Mouse (Mus musculus) MEL (cell line): ENCODE results near the gene Dennd1b. TPM values are rescaled to one million over a fixed set of nuclear protein-coding genes. Genes with fewer than 3 reads are reported as not detected.

Experiments used
- DNase-seq: peaks from one replicate; pipeline ENCODE4 v3.0.0; 2011; ENCODE audit warnings: low read depth, low spot score
- H3K27ac ChIP-seq: 2 replicates; pipeline ENCODE4 v1.5.1; 2012; ENCODE audit warnings: low read depth, mild to moderate bottlenecking, control low read depth, low read length, moderate library complexity; ENCODE audit not compliant: control insufficient read depth
- H3K27me3 ChIP-seq, 2 experiments: fragments of 150-350 bp in 1 of 2; sonication (generic) in 1 of 2; 2 replicates each; pipeline ENCODE4 v1.6.1; 2012; ENCODE audit warnings: low read length in 2 of 2, mild to moderate bottlenecking in 2 of 2, improper control_type of control experiment in 1 of 2, moderate library complexity in 1 of 2; ENCODE audit not compliant: insufficient read depth in 2 of 2, control insufficient read depth in 1 of 2
- H3K36me3 ChIP-seq, 2 experiments: 2 replicates each; pipeline ENCODE4 v1.6.1; 2012 to 2014; ENCODE audit warnings: low read length in 2 of 2, improper control_type of control experiment in 1 of 2, inconsistent platforms in 1 of 2, mild to moderate bottlenecking in 1 of 2; ENCODE audit not compliant: insufficient read depth in 2 of 2, control insufficient read depth in 1 of 2
- H3K4me1 ChIP-seq, 2 experiments: fragments of 150-350 bp in 1 of 2; sonication (generic) in 1 of 2; 2 replicates each; pipeline ENCODE4 v1.6.1; 2012; ENCODE audit warnings: low read length in 2 of 2, improper control_type of control experiment in 1 of 2, mild to moderate bottlenecking in 1 of 2; ENCODE audit not compliant: insufficient read depth in 2 of 2, control insufficient read depth in 1 of 2
- H3K4me3 ChIP-seq, 2 experiments: fragments of 150-350 bp in 1 of 2; sonication (generic) in 1 of 2; 2 replicates each; pipeline ENCODE4 v1.5.1; 2012; ENCODE audit warnings: low read depth in 2 of 2, low read length in 2 of 2, mild to moderate bottlenecking in 2 of 2, moderate library complexity in 2 of 2, control low read depth in 1 of 2, improper control_type of control experiment in 1 of 2; ENCODE audit not compliant: control insufficient read depth in 1 of 2, insufficient read depth in 1 of 2
- H3K79me2 ChIP-seq: 2 replicates; pipeline ENCODE4 v1.6.1; 2012; ENCODE audit warnings: mild to moderate bottlenecking, low read length, moderate library complexity; ENCODE audit not compliant: control insufficient read depth, poor library complexity, insufficient read depth
- H3K9ac ChIP-seq: 2 replicates; pipeline ENCODE4 v1.6.1; 2012; ENCODE audit warnings: low read depth, mild to moderate bottlenecking, control low read depth, low read length, moderate library complexity; ENCODE audit not compliant: control insufficient read depth, poor library complexity, severe bottlenecking
- H3K9me3 ChIP-seq: fragments of 150-350 bp; sonication (generic); replicated peaks from 2 replicates; pipeline ENCODE4 v1.6.1; 2012; ENCODE audit warnings: mild to moderate bottlenecking, low read length, improper control_type of control experiment, moderate library complexity; ENCODE audit not compliant: insufficient read depth
- BHLHE40 ChIP-seq: IDR thresholded peaks from 2 replicates; pipeline ENCODE4 v1.6.1; 2012; ENCODE audit warnings: low read depth, mild to moderate bottlenecking, inconsistent platforms, low read length, improper control_type of control experiment, borderline replicate concordance
- CHD1 ChIP-seq: IDR thresholded peaks from 2 replicates; pipeline ENCODE4 v1.6.1; 2012; ENCODE audit warnings: low read depth, mild to moderate bottlenecking, inconsistent platforms, low read length, improper control_type of control experiment
- ELF1 ChIP-seq: IDR thresholded peaks from 2 replicates; pipeline ENCODE4 v1.6.1; 2014; ENCODE audit warnings: low read depth, mild to moderate bottlenecking, inconsistent platforms, low read length, improper control_type of control experiment, moderate library complexity
- EP300 ChIP-seq, 2 experiments: IDR thresholded peaks; 2 replicates each; pipeline ENCODE4 v1.6.1; 2011; ENCODE audit warnings: improper control_type of control experiment in 2 of 2, low read length in 2 of 2, low read depth in 1 of 2, mild to moderate bottlenecking in 1 of 2
- ETS1 ChIP-seq: IDR thresholded peaks from 2 replicates; pipeline ENCODE4 v1.6.1; 2012; ENCODE audit warnings: low read depth, mild to moderate bottlenecking, inconsistent platforms, low read length, improper control_type of control experiment, moderate library complexity
- GABPA ChIP-seq: IDR thresholded peaks from 2 replicates; pipeline ENCODE4 v1.6.1; 2012; ENCODE audit warnings: low read depth, mild to moderate bottlenecking, inconsistent platforms, low read length, improper control_type of control experiment, moderate library complexity
- GATA1 ChIP-seq: IDR thresholded peaks from 2 replicates; pipeline ENCODE4 v1.6.1; 2011; ENCODE audit warnings: low read depth, low read length, improper control_type of control experiment
- JUND ChIP-seq: IDR thresholded peaks from 2 replicates; pipeline ENCODE4 v1.6.1; 2011; ENCODE audit warnings: low read depth, mild to moderate bottlenecking, improper control_type of control experiment, low read length
- KAT2A ChIP-seq: conservative IDR thresholded peaks from 2 replicates; pipeline ENCODE4 v1.6.1; 2012; ENCODE audit warnings: low read depth, low read length, improper control_type of control experiment, inconsistent platforms
- MAFK ChIP-seq: IDR thresholded peaks from 2 replicates; pipeline ENCODE4 v1.6.1; 2011; ENCODE audit warnings: low read depth, mild to moderate bottlenecking, low read length, improper control_type of control experiment, borderline replicate concordance
- MEF2A ChIP-seq: IDR thresholded peaks from 2 replicates; pipeline ENCODE4 v1.6.1; 2014; ENCODE audit warnings: low read depth, mild to moderate bottlenecking, inconsistent platforms, low read length, improper control_type of control experiment; ENCODE audit not compliant: poor library complexity, insufficient replicate concordance, severe bottlenecking; ENCODE audit errors: extremely low read depth
- MXI1 ChIP-seq: IDR thresholded peaks from 2 replicates; pipeline ENCODE4 v1.6.1; 2011; ENCODE audit warnings: mild to moderate bottlenecking, low read depth, low read length, improper control_type of control experiment
- MYC ChIP-seq: IDR thresholded peaks from 2 replicates; pipeline ENCODE4 v1.6.1; 2011; ENCODE audit warnings: low read depth, mild to moderate bottlenecking, low read length, improper control_type of control experiment, moderate library complexity
- NELFE ChIP-seq: IDR thresholded peaks from 2 replicates; pipeline ENCODE4 v1.6.1; 2011; ENCODE audit warnings: low read depth, low read length, improper control_type of control experiment
- POLR2AphosphoS2 ChIP-seq: IDR thresholded peaks from 2 replicates; pipeline ENCODE4 v1.6.1; 2011; ENCODE audit warnings: low read length, improper control_type of control experiment
- RAD21 ChIP-seq: IDR thresholded peaks from 2 replicates; pipeline ENCODE4 v1.6.1; 2011; ENCODE audit warnings: mild to moderate bottlenecking, low read depth, low read length, improper control_type of control experiment
- RCOR1 ChIP-seq: IDR thresholded peaks from 2 replicates; pipeline ENCODE4 v1.6.1; 2012; ENCODE audit warnings: low read depth, mild to moderate bottlenecking, inconsistent platforms, low read length, improper control_type of control experiment
- SIN3A ChIP-seq: IDR thresholded peaks from 2 replicates; pipeline ENCODE4 v1.6.1; 2012; ENCODE audit warnings: low read length, improper control_type of control experiment, inconsistent platforms
- TBP ChIP-seq: IDR thresholded peaks from 2 replicates; pipeline ENCODE4 v1.8.0; 2011; ENCODE audit warnings: low read depth, low read length, improper control_type of control experiment
- TCF12 ChIP-seq: IDR thresholded peaks from 2 replicates; pipeline ENCODE4 v1.6.1; 2014; ENCODE audit warnings: low read depth, mild to moderate bottlenecking, inconsistent platforms, low read length, improper control_type of control experiment, moderate library complexity
- USF1 ChIP-seq: IDR thresholded peaks from 2 replicates; pipeline ENCODE4 v1.6.1; 2014; ENCODE audit warnings: low read depth, mild to moderate bottlenecking, inconsistent platforms, low read length, improper control_type of control experiment, moderate library complexity
- ZC3H11A ChIP-seq: IDR thresholded peaks from 2 replicates; pipeline ENCODE4 v1.6.1; 2012; ENCODE audit warnings: low read depth, mild to moderate bottlenecking, inconsistent platforms, low read length, improper control_type of control experiment
- ZKSCAN1 ChIP-seq: IDR thresholded peaks from 2 replicates; pipeline ENCODE4 v1.6.1; 2012; ENCODE audit warnings: low read depth, mild to moderate bottlenecking, inconsistent platforms, low read length, improper control_type of control experiment, moderate library complexity
- ZMIZ1 ChIP-seq: IDR thresholded peaks from 2 replicates; pipeline ENCODE4 v1.6.1; 2012; ENCODE audit warnings: low read depth, mild to moderate bottlenecking, inconsistent platforms, low read length, improper control_type of control experiment, moderate library complexity
- ZNF384 ChIP-seq: IDR thresholded peaks from 2 replicates; pipeline ENCODE4 v1.6.1; 2012; ENCODE audit warnings: low read depth, mild to moderate bottlenecking, inconsistent platforms, low read length, improper control_type of control experiment
- polyA plus RNA-seq, 2 experiments: library from polyadenylated mRNA; stranded (reverse) in 1 of 2; unstranded in 1 of 2; fragments of >175 nt in 1 of 2; fragments of >200 nt in 1 of 2; gene quantifications; 2 replicates each; pipeline versions ENCODE4 v1.2.1 to v1.2.4; 2012; ENCODE audit warnings: low replicate concordance in 2 of 2, low read depth in 1 of 2; ENCODE audit not compliant: insufficient read length in 2 of 2, insufficient read depth in 1 of 2, missing spikeins in 1 of 2
- total RNA-seq: library from RNA; depleted of rRNA; stranded (reverse); fragments of 300-350 nt; gene quantifications from 2 replicates; pipeline ENCODE4 v1.2.3, GENCODE M21; 2012

Gene Dennd1b
- total and polyA plus RNA-seq, 3 experiments: 3.9 to 4.1 TPM; not detected in 1

- H3K27ac ChIP-seq: no peak overlapping the region
- H3K4me3 ChIP-seq: no peak overlapping the region
- H3K27me3 ChIP-seq: no peaks in the 10 kb centered on the region
- H3K9ac ChIP-seq: no peak overlapping the region
- H3K79me2 ChIP-seq: no peaks in the 10 kb centered on the region
- H3K4me1 ChIP-seq: no peaks in the 10 kb centered on the region
- H3K9me3 ChIP-seq: no peaks in the 10 kb centered on the region
- H3K36me3 ChIP-seq: peaks cover 0 to 6% of the 10 kb centered on the region in 2 experiments; a peak in 2 of 4 replicates
- no peak for DNase-seq
- TF ChIP-seq EP300 (IDR thresholded peaks at IDR 0.05; ENCODE audit: low read depth in 1 of 2, low read length in 2 of 2) (peak in 1 of 2 experiments; percentile 12; a peak in 1 of 4 replicates), ETS1 (no peak)
Measured at GRCm38 (mm10) chr1:139071015-139071414, 107.8 kb downstream of the Dennd1b start.

GRCm38 (mm10) chr1:139075671-139076070 lies 112.4 kb downstream of the Dennd1b start:
- no peaks in the 10 kb centered on the region for H3K9me3 ChIP-seq
- H3K4me3 ChIP-seq: no peak overlapping the region

GRCm38 (mm10) chr1:139077989-139078388 lies 114.8 kb downstream of the Dennd1b start:
- DNase-seq: no peak
- no peak for TF ChIP-seq MXI1
- peak; percentile 47; the same call in 1 of the 2 replicates for TF ChIP-seq RCOR1
- no peak for TF ChIP-seq ZC3H11A
- TF ChIP-seq TBP: no peak
- TF ChIP-seq GATA1: peak; percentile 66
- no peak for TF ChIP-seq ZKSCAN1
- no peak for TF ChIP-seq ZMIZ1
- TF ChIP-seq ZNF384: no peak
- TF ChIP-seq EP300 (IDR thresholded peaks at IDR 0.05; ENCODE audit: low read depth in 1 of 2, low read length in 2 of 2): peak in 1 of 2 experiments; percentile 28; a peak in 1 of 4 replicates
- Histone ChIP-seq H3K9me3 (no peaks in the 10 kb centered on the region), H3K27me3 (no peaks in the 10 kb centered on the region), H3K4me3 (no peak overlapping the region), H3K36me3 (peaks cover 0 to 10% of the 10 kb centered on the region in 2 experiments; a peak in 2 of 4 replicates), H3K4me1 (peaks cover 6 to 13% of the 10 kb centered on the region in 2 experiments), H3K9ac (no peak overlapping the region), H3K79me2 (no peaks in the 10 kb centered on the region), H3K27ac (no peak overlapping the region)

More at GRCm38 (mm10) chr1:139075671-139076070, 112.4 kb downstream of the Dennd1b start:
- no peak for TF ChIP-seq GATA1
- no peak for TF ChIP-seq GABPA
- no peak for TF ChIP-seq POLR2AphosphoS2
- TF ChIP-seq MYC: no peak
- no peak for TF ChIP-seq CHD1
- TF ChIP-seq ELF1: no peak
- TF ChIP-seq MAFK: no peak
- TF ChIP-seq BHLHE40: no peak
- TF ChIP-seq ETS1: no peak
- no peak for TF ChIP-seq MEF2A
- TF ChIP-seq SIN3A: no peak
- no peak for TF ChIP-seq USF1
- no peak for TF ChIP-seq EP300 (IDR thresholded peaks at IDR 0.05; ENCODE audit: low read depth in 1 of 2, low read length in 2 of 2)
- no peak for TF ChIP-seq KAT2A
- no peak for TF ChIP-seq TCF12
- TF ChIP-seq NELFE: no peak
- TF ChIP-seq RAD21: no peak
- no peak for TF ChIP-seq JUND
- H3K4me1 ChIP-seq: peaks cover 6 to 13% of the 10 kb centered on the region in 2 experiments
- no peak overlapping the region for H3K9ac ChIP-seq
- H3K27ac ChIP-seq: no peak overlapping the region
- DNase-seq: no peak
- peaks cover 0 to 13% of the 10 kb centered on the region in 2 experiments; a peak in 2 of 4 replicates for H3K36me3 ChIP-seq
- H3K79me2 ChIP-seq: no peaks in the 10 kb centered on the region
- no peaks in the 10 kb centered on the region for H3K27me3 ChIP-seq
